Mouse (Mus musculus): ENCODE results near the gene Olfr1183.
"Not testable (repeated sequence)": the region's sequence is repeated elsewhere in the genome, so short reads cannot be mapped to it uniquely, and the experiment has no call there.

Olfr1183 gene

DNA sequence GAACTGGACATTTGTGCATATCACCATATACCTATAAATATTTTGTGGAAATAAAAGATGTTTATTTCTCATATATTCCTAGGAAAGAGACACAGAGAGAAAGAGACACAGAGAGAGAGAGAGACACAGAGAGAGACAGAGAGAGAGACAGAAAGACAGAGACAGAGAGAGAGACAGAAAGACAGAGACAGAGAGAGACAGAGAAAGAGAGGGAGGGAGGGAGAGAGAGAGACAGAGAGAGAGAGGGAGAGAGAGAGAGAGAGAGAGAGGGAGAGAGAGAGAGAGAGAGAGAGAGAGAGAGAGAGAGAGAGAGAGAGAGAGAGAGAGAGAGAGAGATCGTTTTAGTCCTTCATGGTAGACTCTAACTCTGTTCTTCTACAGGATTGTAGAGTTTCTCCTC is at the start of gene Olfr1183:
TSS of gene Olfr1183 (plus strand) at position 301 of the 400 bp plus-strand sequence.
- H3K27me3 ChIP-seq (ENCODE audit: control insufficient read depth, insufficient read depth, low read length, poor library complexity, severe bottlenecking); DNase-seq (ENCODE audit: low read depth, low spot score); H3K36me3 ChIP-seq (ENCODE audit: control insufficient read depth, insufficient read depth, low read length, poor library complexity, severe bottlenecking): not testable (repeated sequence)

DNA sequence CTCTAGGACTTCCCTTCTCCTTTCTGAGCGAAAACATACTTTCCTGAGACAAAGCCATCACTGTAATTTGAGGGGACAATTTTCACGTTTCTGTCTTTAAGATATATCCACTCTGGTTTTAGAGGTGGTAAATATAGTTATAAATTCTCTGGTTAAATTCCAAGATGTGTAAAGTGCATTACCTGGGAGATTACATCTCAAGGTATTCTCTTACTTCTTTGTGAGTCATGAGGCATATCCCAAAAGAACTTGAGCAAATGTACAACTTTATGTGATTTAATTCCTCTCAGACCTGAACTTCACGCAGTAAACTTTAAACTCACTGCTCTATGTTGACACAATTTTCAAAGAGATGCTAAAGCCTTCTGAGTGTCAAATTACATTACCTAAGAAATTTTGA is 48.3 kb upstream of the Olfr1183 start, which contains the start of gene Olfr1179:
TSS of gene Olfr1179 (minus strand) at position 101 of the 400 bp plus-strand sequence.
- no peak for DNase-seq (ENCODE audit: low read depth, low spot score)

DNA sequence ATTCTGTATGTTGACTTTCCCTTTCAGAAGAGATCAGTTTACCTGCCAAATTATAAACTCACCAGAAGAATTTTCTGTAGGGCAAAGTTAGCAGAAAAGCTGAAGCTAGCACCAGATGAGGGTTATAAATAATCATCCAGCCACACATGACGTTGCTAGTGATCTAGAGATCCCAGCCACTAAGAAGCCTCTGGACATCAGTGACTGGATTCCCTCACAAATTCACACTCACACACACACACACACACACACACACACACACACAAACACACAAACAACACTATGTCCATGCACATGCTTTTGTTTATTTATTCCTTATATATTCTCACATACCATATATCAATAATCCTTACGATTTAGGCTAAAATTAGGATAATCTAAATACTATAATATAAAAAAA is 35.6 kb upstream of the Olfr1183 start, which contains the start of gene Olfr1180:
TSS of gene Olfr1180 (minus strand) at position 101 of the 400 bp plus-strand sequence.
- DNase-seq (ENCODE audit: low read depth, low spot score), result no peak
- no peaks in the 10 kb centered on the region for H3K27me3 ChIP-seq (ENCODE audit: control insufficient read depth, insufficient read depth, low read length, poor library complexity, severe bottlenecking)
- H3K36me3 ChIP-seq (ENCODE audit: control insufficient read depth, insufficient read depth, low read length, poor library complexity, severe bottlenecking), result no peaks in the 10 kb centered on the region

More for the DNA sequence above, 48.3 kb upstream of the Olfr1183 start, which contains the start of gene Olfr1179:
- Histone ChIP-seq H3K36me3 (ENCODE audit: control insufficient read depth, insufficient read depth, low read length, poor library complexity, severe bottlenecking) (no peaks in the 10 kb centered on the region), H3K27me3 (ENCODE audit: control insufficient read depth, insufficient read depth, low read length, poor library complexity, severe bottlenecking) (no peaks in the 10 kb centered on the region)

DNA sequence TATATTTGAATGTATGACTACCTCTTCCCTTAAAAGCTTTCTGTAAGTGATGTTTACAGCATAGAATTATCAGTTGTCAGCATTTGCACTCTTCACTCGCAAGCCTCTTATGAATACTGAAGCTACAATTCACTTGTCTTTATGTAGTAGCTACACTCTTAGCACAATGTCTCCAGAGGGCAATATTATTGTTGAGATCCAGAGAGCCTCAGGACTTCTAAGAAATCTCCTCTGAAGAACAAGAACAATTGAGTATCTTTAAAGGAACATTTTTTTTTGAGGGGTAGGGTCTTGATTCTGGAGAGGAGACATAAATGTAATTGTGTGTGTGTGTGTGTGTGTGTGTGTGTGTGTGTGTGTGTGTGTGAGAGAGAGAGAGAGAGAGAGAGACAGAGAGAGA is 28.6 kb upstream of the Olfr1183 start, which contains the start of gene Olfr1181:
TSS of gene Olfr1181 (minus strand) at position 101 of the 400 bp plus-strand sequence.
- Histone ChIP-seq H3K36me3 (ENCODE audit: control insufficient read depth, insufficient read depth, low read length, poor library complexity, severe bottlenecking) (no peaks in the 10 kb centered on the region), H3K27me3 (ENCODE audit: control insufficient read depth, insufficient read depth, low read length, poor library complexity, severe bottlenecking) (no peaks in the 10 kb centered on the region)
- DNase-seq (ENCODE audit: low read depth, low spot score), result no peak

GRCm38 (mm10) chr2:88449031-88449430 is 5.6 kb upstream of the Olfr1183 start, which contains the start of gene Gm13757:
Gene Gm13757 (minus strand): TSS chr2:88449131.
- DNase-seq (ENCODE audit: low read depth, low spot score), result no peak
- Histone ChIP-seq H3K36me3 (ENCODE audit: control insufficient read depth, insufficient read depth, low read length, poor library complexity, severe bottlenecking) (no peaks in the 10 kb centered on the region), H3K27me3 (ENCODE audit: control insufficient read depth, insufficient read depth, low read length, poor library complexity, severe bottlenecking) (no peaks in the 10 kb centered on the region)

- Histone ChIP-seq H3K27me3 (ENCODE audit: control insufficient read depth, insufficient read depth, low read length, poor library complexity, severe bottlenecking) (no peaks in the 10 kb centered on the region), H3K36me3 (ENCODE audit: control insufficient read depth, insufficient read depth, low read length, poor library complexity, severe bottlenecking) (no peaks in the 10 kb centered on the region)
- DNase-seq (ENCODE audit: low read depth, low spot score), result no peak
These were observed 28.6 kb downstream of the Olfr1183 start, which contains the start of gene Olfr1184 for GRCm38 (mm10) chr2:88483298-88483697. Gene Olfr1184 (plus strand): TSS chr2:88483598.

DNA sequence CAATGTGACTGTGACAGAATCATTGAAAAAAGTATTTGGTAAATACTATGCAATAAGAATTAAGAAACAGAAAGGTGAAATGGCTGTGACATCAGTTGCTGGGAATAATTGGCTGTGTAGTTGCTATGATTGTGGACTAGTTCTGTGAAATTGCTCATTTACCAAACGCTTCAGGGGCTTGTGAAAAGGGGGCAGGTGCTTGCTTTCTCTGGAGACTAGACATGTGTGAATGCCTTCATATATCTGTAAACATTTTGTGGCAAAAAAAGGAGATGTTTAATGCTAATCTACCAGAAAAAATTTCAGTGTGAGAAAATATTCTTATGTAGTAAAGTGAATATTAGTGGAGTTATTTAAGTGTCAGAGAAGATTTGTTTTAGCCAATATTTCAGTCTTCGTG is 38.4 kb downstream of the Olfr1183 start, which contains the start of gene Olfr1185-ps1:
TSS of gene Olfr1185-ps1 (plus strand) at position 301 of the 400 bp plus-strand sequence.
- DNase-seq (ENCODE audit: low read depth, low spot score), result no peak
- Histone ChIP-seq H3K36me3 (ENCODE audit: control insufficient read depth, insufficient read depth, low read length, poor library complexity, severe bottlenecking) (no peaks in the 10 kb centered on the region), H3K27me3 (ENCODE audit: control insufficient read depth, insufficient read depth, low read length, poor library complexity, severe bottlenecking) (no peaks in the 10 kb centered on the region)

DNA sequence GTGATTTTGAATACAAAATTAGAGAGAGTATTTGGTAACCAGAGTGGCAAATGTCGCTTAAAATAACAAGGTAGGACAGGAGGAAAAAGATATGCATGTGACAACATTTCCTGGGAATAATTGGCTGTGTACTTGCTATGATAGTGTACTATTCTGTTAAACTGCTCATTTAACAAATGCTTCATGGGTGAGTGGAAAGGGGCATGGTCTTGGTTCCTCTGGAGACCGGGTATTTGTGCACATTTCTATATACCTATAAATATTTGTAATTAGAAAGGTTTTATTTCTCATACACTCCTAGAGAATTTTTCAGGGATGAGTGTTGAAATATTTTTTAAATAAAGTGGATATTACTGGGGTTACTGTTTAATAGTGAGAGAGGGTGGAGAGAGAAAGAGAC is 63.6 kb downstream of the Olfr1183 start, which contains the start of gene Olfr1186:
TSS of gene Olfr1186 (plus strand) at position 301 of the 400 bp plus-strand sequence.
- no peaks in the 10 kb centered on the region for H3K36me3 ChIP-seq (ENCODE audit: control insufficient read depth, insufficient read depth, low read length, poor library complexity, severe bottlenecking)
- no peak for DNase-seq (ENCODE audit: low read depth, low spot score)
- no peaks in the 10 kb centered on the region for H3K27me3 ChIP-seq (ENCODE audit: control insufficient read depth, insufficient read depth, low read length, poor library complexity, severe bottlenecking)

Measured in splenic B cell, adult 2 months (primary cell).